Mouse (Mus musculus) spleen, adult 2 months (tissue): ENCODE data around the gene C1ql1. TPM values are rescaled to one million over a fixed set of nuclear protein-coding genes. Genes with fewer than 3 reads are reported as not detected.

Experiments used
- DNase-seq, 2 experiments: peaks; one replicate each; pipeline versions ENCODE4 v3.0.0 to v3.0.0-alpha.2; 2012 to 2021; ENCODE audit warnings: low spot score in 2 of 2, low read depth in 1 of 2
- H3K27ac ChIP-seq: fragments of 200-500 bp; 2 replicates; pipeline ENCODE4 v1.5.1; 2012; ENCODE audit warnings: low read length, inconsistent platforms; ENCODE audit not compliant: insufficient read depth
- H3K27me3 ChIP-seq: fragments of 200-500 bp; 2 replicates; pipeline ENCODE4 v1.6.1; 2012; ENCODE audit warnings: mild to moderate bottlenecking, moderate library complexity, low read length, inconsistent platforms; ENCODE audit not compliant: control insufficient read depth, insufficient read depth
- H3K36me3 ChIP-seq: fragments of 200-500 bp; 2 replicates; pipeline ENCODE4 v1.6.1; 2012; ENCODE audit warnings: mild to moderate bottlenecking, low read length, inconsistent platforms; ENCODE audit not compliant: control insufficient read depth, insufficient read depth
- H3K4me1 ChIP-seq: fragments of 200-500 bp; 2 replicates; pipeline ENCODE4 v1.6.1; 2011; ENCODE audit warnings: inconsistent platforms; ENCODE audit not compliant: control insufficient read depth, insufficient read depth, insufficient read length
- H3K4me3 ChIP-seq: fragments of 200-500 bp; 2 replicates; pipeline ENCODE4 v1.5.1; 2011; ENCODE audit warnings: mild to moderate bottlenecking, inconsistent platforms; ENCODE audit not compliant: insufficient read depth, insufficient read length; ENCODE audit errors: extremely low read depth
- CTCF ChIP-seq: fragments of 200-500 bp; IDR thresholded peaks from 2 replicates; pipeline ENCODE4 v1.5.1; 2011; ENCODE audit warnings: mild to moderate bottlenecking, inconsistent platforms; ENCODE audit not compliant: insufficient read depth, insufficient read length, insufficient replicate concordance; ENCODE audit errors: extremely low read depth
- POLR2A ChIP-seq: fragments of 200-500 bp; IDR thresholded peaks from 2 replicates; pipeline ENCODE4 v1.6.1; 2011; ENCODE audit warnings: low read depth, low read length, inconsistent platforms
- WGBS: fragments of 180-500 bp; shearing (Covaris S2); methylation state at CpG from one replicate; pipeline ENCODE4 v1.1.7; 2018; 5-methylcytosine and 5-hydroxymethylcytosine counted together
- polyA plus RNA-seq: library from polyadenylated mRNA; depleted of rRNA; stranded (reverse); fragments of >200 nt; gene quantifications from 2 replicates; pipeline ENCODE4 v1.2.3, GENCODE M21; 2012

Gene C1ql1
- polyA plus RNA-seq, 1 experiment: not detected

- TF ChIP-seq CTCF (no peak), POLR2A (no peak)
- 84% methylated on average over 1 of the region's 1 CpGs for WGBS
- Histone ChIP-seq H3K4me3 (no peak overlapping the region), H3K27me3 (peaks cover 7% of the 10 kb centered on the region), H3K4me1 (no peaks in the 10 kb centered on the region), H3K36me3 (no peaks in the 10 kb centered on the region), H3K27ac (no peak overlapping the region)
- no peak for DNase-seq
Observed at GRCm38 (mm10) chr11:102958870-102959269, 12.4 kb upstream of the C1ql1 start.

- no peaks in the 10 kb centered on the region for H3K4me1 ChIP-seq
- no peak overlapping the region for H3K27ac ChIP-seq
- WGBS: 88% methylated on average over 6 of the region's 6 CpGs
- DNase-seq: no peak
- no peaks in the 10 kb centered on the region for H3K36me3 ChIP-seq
- TF ChIP-seq POLR2A (no peak), CTCF (no peak)
- peaks cover 7% of the 10 kb centered on the region for H3K27me3 ChIP-seq
- no peak overlapping the region for H3K4me3 ChIP-seq
Observed at GRCm38 (mm10) chr11:102958431-102958830, 11.9 kb upstream of the C1ql1 start.

- no peak for DNase-seq
- peaks cover 7% of the 10 kb centered on the region for H3K27me3 ChIP-seq
- H3K4me3 ChIP-seq: no peak overlapping the region
- 89% methylated on average over 8 of the region's 8 CpGs for WGBS
- no peak overlapping the region for H3K27ac ChIP-seq
- no peaks in the 10 kb centered on the region for H3K4me1 ChIP-seq
- TF ChIP-seq POLR2A: no peak
- TF ChIP-seq CTCF: no peak
- no peaks in the 10 kb centered on the region for H3K36me3 ChIP-seq
Observed at GRCm38 (mm10) chr11:102957692-102958091, 11.2 kb upstream of the C1ql1 start.

GRCm38 (mm10) chr11:102956962-102957614, 10.6 kb upstream of the C1ql1 start:
- H3K4me1 ChIP-seq: no peaks in the 10 kb centered on the region
- no peak overlapping the region for H3K4me3 ChIP-seq
- no peak overlapping the region for H3K27ac ChIP-seq
- no peak for DNase-seq
- 66% methylated on average over 16 of the region's 16 CpGs for WGBS
- TF ChIP-seq POLR2A: no peak
- H3K27me3 ChIP-seq: peaks cover 7% of the 10 kb centered on the region
- H3K36me3 ChIP-seq: no peaks in the 10 kb centered on the region

- Histone ChIP-seq H3K4me1 (peaks cover 4% of the 10 kb centered on the region; the same call in 1 of the 2 replicates), H3K4me3 (no peak overlapping the region), H3K27ac (no peak overlapping the region), H3K36me3 (no peaks in the 10 kb centered on the region), H3K27me3 (peaks cover 13% of the 10 kb centered on the region)
- no peak for DNase-seq
- TF ChIP-seq CTCF (no peak), POLR2A (no peak)
- WGBS: 50% methylated on average over 6 of the region's 6 CpGs
Observed at GRCm38 (mm10) chr11:102952922-102953321, 6.4 kb upstream of the C1ql1 start.

GRCm38 (mm10) chr11:102948043-102948961, 1.8 kb upstream of the C1ql1 start:
- Histone ChIP-seq H3K4me3 (peak overlapping the region; percentile 53), H3K4me1 (peaks cover 15% of the 10 kb centered on the region), H3K27ac (no peak overlapping the region), H3K36me3 (no peaks in the 10 kb centered on the region), H3K27me3 (peaks cover 28% of the 10 kb centered on the region)
- WGBS: 3% methylated on average over 51 of the region's 51 CpGs
- no peak for TF ChIP-seq CTCF
- TF ChIP-seq POLR2A: no peak
- DNase-seq: no peak

- no peak for DNase-seq
- peaks cover 15% of the 10 kb centered on the region for H3K4me1 ChIP-seq
- peaks cover 27% of the 10 kb centered on the region for H3K27me3 ChIP-seq
- no peak overlapping the region for H3K27ac ChIP-seq
- H3K36me3 ChIP-seq: no peaks in the 10 kb centered on the region
- TF ChIP-seq POLR2A (no peak), CTCF (no peak)
- H3K4me3 ChIP-seq: peak overlapping the region; percentile 38; the same call in 1 of the 2 replicates
- WGBS: 10% methylated on average over 8 of the region's 8 CpGs
Observed at GRCm38 (mm10) chr11:102946992-102947343, 480 bp upstream of the C1ql1 start.
